Mouse (Mus musculus): ENCODE measurements at regions not wholly inside any gene's neighbourhood (a gene's known extent, or its start where the extent isn't known, plus 50 kb on each side); places are given as distances from the start of the nearest gene placed in this dataset.

DNA sequence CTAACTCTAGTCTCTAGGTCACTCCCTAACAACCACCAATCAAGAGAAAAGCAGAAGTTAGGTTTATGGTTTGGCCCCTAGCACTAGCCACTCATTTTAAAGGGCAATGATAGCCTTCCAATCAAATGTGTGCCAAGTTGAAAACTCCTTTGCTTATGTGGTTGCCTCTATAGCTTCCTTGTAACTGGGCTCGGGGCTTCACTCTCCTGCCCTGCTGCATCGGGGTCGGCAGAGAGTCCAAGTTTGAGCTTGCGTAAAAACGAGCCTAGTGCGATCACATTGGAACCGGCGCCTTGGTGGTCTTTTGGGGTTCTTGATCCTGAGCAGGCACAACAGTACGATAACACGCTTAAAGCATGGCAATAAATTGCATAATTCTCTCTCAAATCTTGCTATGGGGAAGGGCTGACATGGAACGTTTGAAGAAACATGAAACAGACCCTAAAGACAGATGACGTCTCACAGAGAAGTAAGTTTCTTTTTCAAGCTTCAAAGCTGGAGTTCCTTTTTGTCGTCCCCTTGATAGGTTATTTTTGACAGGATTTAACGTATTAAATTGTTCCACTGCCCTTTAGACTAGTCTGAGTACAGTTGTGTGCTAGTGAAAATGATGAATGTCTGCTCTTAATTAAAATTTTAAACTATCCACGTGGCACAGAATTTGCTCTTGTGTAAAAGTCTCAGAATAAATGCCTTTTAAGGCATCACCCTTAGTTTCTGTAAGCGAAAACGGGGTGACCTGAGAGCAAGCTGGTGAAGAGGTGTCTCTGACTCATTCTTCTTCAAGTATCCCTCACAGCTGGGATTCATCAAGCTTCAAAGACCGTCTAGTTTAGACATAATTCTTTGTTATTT lies 52.0 kb downstream of the 4930426L09Rik start:
- DNase-seq (ENCODE audit: inconsistent age in 2 of 2, low spot score in 1 of 2), result no peak

DNA sequence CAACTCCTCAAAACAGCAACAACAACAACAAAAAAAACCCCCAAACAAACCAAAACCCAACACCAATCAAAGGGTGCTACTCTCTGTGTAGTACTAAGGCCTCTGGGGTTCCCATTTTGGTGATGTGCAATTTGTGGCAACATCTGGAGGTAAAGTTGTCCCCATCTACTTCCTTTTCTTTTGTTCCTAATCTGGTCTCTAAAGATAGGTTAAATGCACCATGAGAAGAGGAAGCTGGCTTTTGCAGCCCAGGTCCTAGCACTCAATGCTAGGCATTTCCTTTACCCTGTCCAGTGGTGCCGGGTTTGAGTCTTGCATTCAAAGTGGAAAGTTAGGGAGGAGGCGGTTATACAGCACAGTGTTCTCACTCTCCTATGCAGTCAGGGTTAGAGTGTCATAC lies 57.4 kb downstream of the 4930426L09Rik start:
- no peak for DNase-seq (ENCODE audit: inconsistent age in 2 of 2, low spot score in 1 of 2)

DNA sequence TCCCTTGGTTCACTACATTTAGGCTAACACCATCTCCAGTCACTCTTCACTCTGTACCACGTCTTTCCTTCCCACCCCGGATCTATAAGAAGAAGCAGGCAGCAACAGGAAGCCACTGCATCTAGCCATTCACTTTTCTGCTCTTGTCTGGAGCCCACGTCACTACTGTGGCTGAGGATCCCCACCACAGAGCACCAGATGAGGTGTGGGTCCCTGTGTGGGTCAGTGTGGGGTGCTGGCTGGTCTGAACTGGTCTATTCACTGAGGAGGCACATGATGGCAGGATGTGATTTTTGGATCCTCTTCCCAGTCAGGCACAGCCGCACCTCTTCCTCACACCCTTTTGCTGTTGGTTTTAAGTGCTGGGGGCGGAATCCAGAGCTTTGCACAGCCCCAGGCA lies 59.7 kb downstream of the 4930426L09Rik start:
- DNase-seq (ENCODE audit: inconsistent age in 2 of 2, low spot score in 1 of 2), result no peak

GRCm38 (mm10) chr2:19058765-19059164 lies 60.6 kb downstream of the 4930426L09Rik start:
- DNase-seq (ENCODE audit: inconsistent age in 2 of 2, low spot score in 1 of 2), result no peak

- DNase-seq (ENCODE audit: inconsistent age in 2 of 2, low spot score in 1 of 2), result no peak
Observed at GRCm38 (mm10) chr2:19059246-19059645, 61.1 kb downstream of the 4930426L09Rik start.

- peak in 1 of 2 experiments; percentile 67 for DNase-seq (ENCODE audit: inconsistent age in 2 of 2, low spot score in 1 of 2)
Observed at GRCm38 (mm10) chr2:19060218-19060915, 62.2 kb downstream of the 4930426L09Rik start.

DNA sequence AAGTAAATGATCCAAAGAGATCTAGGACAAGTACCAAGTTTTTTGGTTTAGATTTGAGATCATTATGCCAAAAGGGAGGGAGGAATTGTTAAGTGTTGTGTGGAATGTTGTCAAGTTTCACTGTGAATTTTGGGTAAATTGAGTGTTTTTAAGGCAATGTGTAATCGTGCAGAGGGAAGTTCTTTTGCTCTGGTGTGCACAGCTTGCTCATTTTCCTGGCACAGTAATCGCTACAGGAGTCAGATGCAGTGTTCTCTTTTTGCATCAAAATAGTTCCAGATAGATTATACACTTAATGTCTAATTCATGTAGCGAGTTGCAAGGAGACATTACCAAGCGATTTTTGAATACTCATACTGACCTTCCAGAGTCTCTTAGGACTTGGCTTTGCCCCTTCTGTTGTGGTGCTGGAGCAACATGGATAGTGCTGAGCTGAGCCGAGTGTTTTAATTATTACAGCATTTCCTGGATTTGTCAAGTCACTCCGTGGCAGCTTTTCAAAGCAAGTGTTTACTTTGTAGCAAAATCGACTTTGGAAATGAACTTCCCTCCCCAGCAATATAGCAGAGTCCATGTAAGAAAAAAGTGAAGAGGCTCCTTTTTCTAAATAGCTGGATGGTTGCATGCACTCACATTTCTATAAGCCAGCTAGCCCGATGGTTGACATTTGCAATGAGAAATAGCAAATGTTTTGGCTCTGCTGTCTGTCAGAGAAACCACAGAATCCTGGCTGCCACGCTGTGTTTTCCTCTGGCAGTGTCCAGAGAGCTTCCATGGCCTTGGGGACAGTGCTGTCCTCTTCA lies 66.6 kb downstream of the 4930426L09Rik start:
- DNase-seq (ENCODE audit: inconsistent age in 2 of 2, low spot score in 1 of 2), result peak; percentile 28 to 67

GRCm38 (mm10) chr2:19065511-19065910 lies 67.4 kb downstream of the 4930426L09Rik start:
- DNase-seq (ENCODE audit: inconsistent age in 2 of 2, low spot score in 1 of 2), result no peak

GRCm38 (mm10) chr2:19068161-19068560 lies 70.0 kb downstream of the 4930426L09Rik start:
- DNase-seq (ENCODE audit: inconsistent age in 2 of 2, low spot score in 1 of 2), result no peak

- DNase-seq (ENCODE audit: inconsistent age in 2 of 2, low spot score in 1 of 2), result no peak
Observed at GRCm38 (mm10) chr2:19083816-19084215, 85.7 kb downstream of the 4930426L09Rik start.

GRCm38 (mm10) chr2:19085105-19085504 lies 87.0 kb downstream of the 4930426L09Rik start:
- no peak for DNase-seq (ENCODE audit: inconsistent age in 2 of 2, low spot score in 1 of 2)

- no peak for DNase-seq (ENCODE audit: inconsistent age in 2 of 2, low spot score in 1 of 2)
Observed at GRCm38 (mm10) chr2:19086167-19086566, 88.0 kb downstream of the 4930426L09Rik start.

DNA sequence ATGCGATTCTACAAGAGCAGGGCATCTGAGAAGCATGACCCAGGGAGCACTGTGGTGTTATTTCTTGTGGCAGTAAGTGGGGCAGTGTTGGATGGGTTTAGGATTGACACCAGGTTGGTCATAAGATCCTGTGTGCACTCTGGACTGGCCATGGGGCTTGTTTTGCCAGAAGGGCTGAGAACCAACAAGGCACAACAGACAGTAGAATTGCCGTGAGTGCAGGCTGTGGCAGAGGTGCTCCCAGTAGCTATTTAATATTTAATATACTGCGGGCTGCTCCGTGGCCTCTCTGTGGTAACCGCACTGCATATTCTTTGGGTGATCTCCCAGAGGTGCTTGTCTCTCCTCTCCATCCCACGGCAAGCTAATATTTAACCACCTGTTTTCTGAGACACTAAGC lies 88.5 kb downstream of the 4930426L09Rik start:
- no peak for DNase-seq (ENCODE audit: inconsistent age in 2 of 2, low spot score in 1 of 2)

DNA sequence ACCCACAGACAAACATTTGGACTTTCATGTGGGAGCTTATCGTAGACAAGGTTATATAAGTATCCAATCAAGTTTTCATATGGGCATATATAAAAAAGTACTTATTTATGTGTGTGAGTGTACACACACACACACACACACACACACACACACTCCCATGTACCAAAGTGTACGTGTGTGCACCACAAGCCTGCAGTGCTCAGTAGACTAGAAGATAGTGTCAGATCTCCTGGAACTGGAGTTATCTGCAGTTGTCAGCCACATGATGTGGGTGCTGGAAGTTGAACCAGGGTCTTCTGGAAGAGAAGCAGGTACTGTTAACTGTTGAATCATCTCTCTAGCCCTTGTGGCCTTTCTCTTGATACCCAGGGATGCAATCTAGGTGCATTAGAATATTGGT lies 99.7 kb upstream of the Armc3 start:
- no peak for DNase-seq (ENCODE audit: inconsistent age in 2 of 2, low spot score in 1 of 2)

GRCm38 (mm10) chr2:19108753-19109152 lies 90.3 kb upstream of the Armc3 start:
- DNase-seq (ENCODE audit: inconsistent age in 2 of 2, low spot score in 1 of 2), result no peak

DNA sequence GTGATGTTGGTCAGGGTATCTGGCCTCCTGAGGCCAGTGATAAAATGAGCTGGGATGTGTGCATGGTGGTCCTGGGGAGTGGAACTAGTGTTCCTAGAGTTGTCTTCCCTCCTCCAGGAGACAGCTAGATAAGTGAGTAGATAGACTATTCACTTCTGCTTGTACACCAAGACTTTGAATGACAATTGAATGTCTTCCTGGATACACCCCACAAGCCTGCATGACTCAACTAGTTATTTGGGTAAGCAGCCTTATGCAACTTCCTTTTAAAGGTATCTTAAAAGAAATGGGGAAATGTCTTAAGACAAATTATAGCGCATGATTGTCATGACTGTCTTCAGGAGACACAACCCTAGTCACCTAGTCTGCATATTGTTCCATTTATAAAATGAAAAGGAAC lies 79.2 kb upstream of the Armc3 start:
- DNase-seq (ENCODE audit: inconsistent age in 2 of 2, low spot score in 1 of 2), result no peak

GRCm38 (mm10) chr2:19132864-19133263 lies 66.2 kb upstream of the Armc3 start:
- DNase-seq (ENCODE audit: inconsistent age in 2 of 2, low spot score in 1 of 2), result no peak

GRCm38 (mm10) chr2:19142586-19142985 lies 56.5 kb upstream of the Armc3 start:
- DNase-seq (ENCODE audit: inconsistent age in 2 of 2, low spot score in 1 of 2), result peak; percentile 78 to 94

DNA sequence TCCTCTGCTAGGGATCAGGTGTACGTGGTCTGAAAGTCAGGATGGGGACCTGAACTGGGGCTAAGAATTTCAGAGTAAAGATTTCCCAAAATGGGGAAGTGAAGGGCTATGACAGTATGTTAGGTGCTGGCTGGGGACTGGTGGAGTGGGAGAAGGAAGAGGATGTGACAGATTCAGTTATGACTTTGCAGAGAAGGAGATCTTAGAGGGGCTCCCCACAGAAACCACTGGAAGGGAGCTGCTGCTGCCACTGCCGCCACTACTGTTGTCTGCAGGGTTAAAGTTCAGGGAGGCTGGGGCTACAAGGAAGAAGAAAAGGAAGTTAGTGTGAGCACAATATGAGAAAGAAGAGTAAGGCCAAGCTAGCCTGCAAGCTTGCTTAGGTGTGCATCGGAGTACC lies 53.7 kb upstream of the Armc3 start:
- DNase-seq (ENCODE audit: inconsistent age in 2 of 2, low spot score in 1 of 2), result peak; percentile 12 to 46

DNA sequence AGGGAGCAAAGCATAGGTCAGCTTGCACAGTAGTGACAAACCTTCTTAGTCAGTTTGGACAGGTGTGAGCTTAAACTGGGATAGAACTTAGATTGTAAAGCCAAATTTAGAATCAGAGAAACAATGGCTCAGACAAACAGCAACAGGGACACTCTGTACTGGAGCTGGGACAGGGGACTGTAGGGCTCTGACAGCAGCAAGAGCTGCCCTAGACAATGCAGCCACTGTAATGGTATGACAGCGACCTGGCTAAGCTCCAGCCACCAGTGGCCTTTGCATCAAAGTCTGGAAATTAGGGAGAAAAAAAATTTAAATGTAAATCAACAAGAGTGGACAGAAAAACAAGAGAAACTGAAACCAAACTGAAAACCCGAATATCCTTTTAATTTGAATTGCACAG lies 53.2 kb upstream of the Armc3 start:
- peak; percentile 63 to 78 for DNase-seq (ENCODE audit: inconsistent age in 2 of 2, low spot score in 1 of 2)

DNA sequence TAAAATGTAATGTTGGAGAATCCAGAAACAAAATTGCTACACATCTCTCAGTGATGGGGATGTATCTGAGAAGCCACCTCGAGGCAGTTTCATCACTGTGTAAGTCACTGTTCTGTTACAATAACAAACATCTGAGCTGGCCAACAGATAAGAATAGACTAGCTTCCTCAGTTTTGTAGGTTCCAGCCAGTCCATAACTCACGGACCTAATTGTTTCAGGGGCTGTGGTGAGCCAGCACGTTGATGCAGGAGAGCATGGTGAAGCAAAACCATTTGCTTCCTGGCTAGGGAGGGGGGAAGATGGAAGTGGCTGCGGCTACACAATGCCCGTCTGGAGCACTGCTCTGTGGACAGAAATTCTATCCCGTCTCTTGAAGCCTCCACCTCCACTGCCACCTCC lies 52.8 kb upstream of the Armc3 start:
- peak in 1 of 2 experiments; percentile 18 for DNase-seq (ENCODE audit: inconsistent age in 2 of 2, low spot score in 1 of 2)

Measured in adrenal gland, adult (tissue).